39 mouse cellular contexts compared by ENCODE assay signal in the genomic region with DNA sequence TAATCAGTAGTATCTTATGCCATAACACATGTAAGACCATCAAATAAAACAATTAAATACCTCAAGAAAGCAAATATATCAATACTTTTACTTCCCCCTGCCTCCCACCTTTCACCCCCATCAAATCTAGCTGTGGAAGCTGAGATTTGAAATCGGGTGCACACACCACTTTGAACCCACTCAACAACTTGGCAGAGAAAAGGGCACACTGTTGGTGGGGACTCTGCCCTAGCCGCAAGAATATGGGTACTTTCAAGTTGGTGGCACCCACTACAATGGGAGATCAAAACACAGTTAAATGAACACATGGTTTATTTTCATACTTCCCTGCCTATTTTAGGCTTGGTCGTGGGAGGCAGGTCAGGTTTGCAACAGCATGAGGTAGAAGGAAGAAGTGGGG. TPM values are rescaled to one million over a fixed set of nuclear protein-coding genes. Genes with fewer than 3 reads are reported as not detected.
DNase-seq lines count a peak whose midpoint lies in the region; ATAC-seq and TF ChIP-seq lines count a peak whose summit lies in the region.
"Had no signal": no experiment of that assay in that cellular context is flagged by ENCODE, and none has a peak within 500 bp of the region (broad histone marks: within the 10 kb centered on the region; RNA-seq: fewer than 3 reads in every experiment).

No protein-coding gene starts in this region.

- TF ChIP-seq CTCF in lung, adult 2 months (IDR thresholded peaks at IDR 0.05; ENCODE audit: insufficient read depth, low read length) = no peak

- TF ChIP-seq POLR2A in lung, adult 2 months (IDR thresholded peaks at IDR 0.05; ENCODE audit: borderline replicate concordance, extremely low read depth, low read depth, low read length) = no peak

- ATAC-seq in intestine, embryonic 15.5 days = no peak
- no peak for ATAC-seq in hindbrain, embryonic 16.5 days
- ATAC-seq: liver, embryonic 12.5 days; liver, postnatal 0 days; lung, postnatal 0 days; midbrain, embryonic 13.5 days had no signal

- WGBS in lung, adult 2 months = 67% methylated on average over 3 of the region's 3 CpGs
- 79% methylated on average over 3 of the region's 3 CpGs for WGBS in intestine, embryonic 15.5 days
- WGBS in hindbrain, embryonic 16.5 days = 83% methylated on average over 3 of the region's 3 CpGs

- no peak overlapping the region for H3K4me2 ChIP-seq in intestine, embryonic 15.5 days (replicated peaks)
- no peak overlapping the region for H3K4me2 ChIP-seq in hindbrain, embryonic 16.5 days (ENCODE audit: low read length)
- H3K4me2 ChIP-seq: forebrain, embryonic 12.5 days; heart, embryonic 15.5 days; hindbrain, embryonic 12.5 days; kidney, embryonic 15.5 days; liver, embryonic 12.5 days; midbrain, embryonic 13.5 days had no signal

- H3K27me3 ChIP-seq in intestine, embryonic 15.5 days (replicated peaks) = no peaks in the 10 kb centered on the region
- H3K27me3 ChIP-seq in hindbrain, embryonic 16.5 days (replicated peaks; ENCODE audit: control insufficient read depth, insufficient read depth, low read length) = no peaks in the 10 kb centered on the region
- H3K27me3 ChIP-seq: CH12.LX; forebrain, embryonic 12.5 days; heart, embryonic 15.5 days; hindbrain, embryonic 12.5 days; kidney, embryonic 15.5 days; liver, embryonic 12.5 days; midbrain, embryonic 13.5 days had no signal

- no peak overlapping the region for H3K27ac ChIP-seq in intestine, embryonic 15.5 days
- no peak overlapping the region for H3K27ac ChIP-seq in hindbrain, embryonic 16.5 days (ENCODE audit: low read depth, low read length)
- H3K27ac ChIP-seq: forebrain, embryonic 12.5 days; heart, embryonic 10.5 days; heart, embryonic 15.5 days; hindbrain, embryonic 12.5 days; kidney, embryonic 15.5 days; liver, embryonic 12.5 days; macrophage; midbrain, embryonic 13.5 days; stomach, postnatal 0 days had no signal

- no peak overlapping the region for H3K9ac ChIP-seq in intestine, embryonic 15.5 days
- no peak overlapping the region for H3K9ac ChIP-seq in hindbrain, embryonic 16.5 days (ENCODE audit: low read depth, low read length)
- H3K9ac ChIP-seq: forebrain, embryonic 12.5 days; heart, embryonic 15.5 days; hindbrain, embryonic 12.5 days; kidney, embryonic 15.5 days; liver, embryonic 12.5 days; liver, postnatal 0 days; midbrain, embryonic 13.5 days had no signal

- peak; percentile 4 for DNase-seq in lung, postnatal 25 days (ENCODE audit: low spot score)
- no peak for DNase-seq in lung, adult 2 months
- peak; percentile 35 for DNase-seq in CD4-positive, CD25-positive, alpha-beta regulatory T cell, adult 2 months (ENCODE audit: low read depth, low spot score)
- DNase-seq in induced T-regulatory cell, adult 2 months (ENCODE audit: low read depth) = peak; percentile 28
- peak; percentile 21 for DNase-seq in thymus, postnatal 25 days
- DNase-seq in adrenal gland, postnatal 4 days (ENCODE audit: low spot score in 2 of 2) = no peak
- DNase-seq: adrenal gland, postnatal 10 days; cerebellum, adult 11-12 months; cerebellum, adult 9-11 months; gastrocnemius, postnatal 14 days; heart, postnatal 36 days; kidney, adult 18-20 months; kidney, postnatal 25 days; left cerebral cortex, postnatal 4 days; liver, postnatal 0 days had no signal

- no peaks in the 10 kb centered on the region for H3K9me3 ChIP-seq in intestine, embryonic 15.5 days
- no peaks in the 10 kb centered on the region for H3K9me3 ChIP-seq in hindbrain, embryonic 16.5 days (ENCODE audit: control insufficient read depth, low read length)
- H3K9me3 ChIP-seq: forebrain, embryonic 12.5 days; heart, embryonic 10.5 days; heart, embryonic 15.5 days; hindbrain, embryonic 12.5 days; kidney, embryonic 15.5 days; liver, embryonic 12.5 days; midbrain, embryonic 13.5 days had no signal

- no peaks in the 10 kb centered on the region for H3K36me3 ChIP-seq in intestine, embryonic 15.5 days
- no peaks in the 10 kb centered on the region for H3K36me3 ChIP-seq in hindbrain, embryonic 16.5 days (ENCODE audit: control insufficient read depth, insufficient read depth, low read length)
- H3K36me3 ChIP-seq: forebrain, embryonic 12.5 days; heart, embryonic 10.5 days; heart, embryonic 15.5 days; hindbrain, embryonic 12.5 days; kidney, embryonic 15.5 days; liver, embryonic 12.5 days; midbrain, embryonic 13.5 days had no signal

- no peak overlapping the region for H3K4me3 ChIP-seq in lung, adult 2 months (replicated peaks; ENCODE audit: extremely low read depth, low read depth, low read length)
- H3K4me3 ChIP-seq in intestine, embryonic 15.5 days (replicated peaks) = no peak overlapping the region
- H3K4me3 ChIP-seq in hindbrain, embryonic 16.5 days (ENCODE audit: low read length) = no peak overlapping the region
- H3K4me3 ChIP-seq: erythroblast, embryonic 14.5 days; forebrain, embryonic 12.5 days; heart, embryonic 10.5 days; heart, embryonic 15.5 days; hindbrain, embryonic 12.5 days; kidney, embryonic 15.5 days; liver, embryonic 12.5 days; midbrain, embryonic 13.5 days had no signal

- H3K4me1 ChIP-seq in lung, adult 2 months (ENCODE audit: control insufficient read depth, insufficient read depth, low read length) = no peaks in the 10 kb centered on the region
- H3K4me1 ChIP-seq in intestine, embryonic 15.5 days (replicated peaks) = no peaks in the 10 kb centered on the region
- H3K4me1 ChIP-seq in hindbrain, embryonic 16.5 days (ENCODE audit: control insufficient read depth, insufficient read depth, low read depth, low read length) = no peaks in the 10 kb centered on the region
- H3K4me1 ChIP-seq: forebrain, embryonic 12.5 days; heart, embryonic 10.5 days; heart, embryonic 15.5 days; hindbrain, embryonic 12.5 days; kidney, embryonic 15.5 days; liver, embryonic 12.5 days; midbrain, embryonic 13.5 days had no signal

RNA-seq across cellular contexts. Expression of a gene that starts 9.9 kb away (rescaled TPM):
- 0.26 and 0.30 TPM in 2 replicates for polyA plus RNA-seq in lung, adult 2 months (2012; rRNA removed)
- total RNA-seq in adrenal gland, postnatal 4 days (2021) = not detected
- not detected in 2 replicates for polyA plus RNA-seq in intestine, embryonic 15.5 days (2015; fragmentation: Nextera tagmentation; extraction: Ambion mirVana)
- polyA plus RNA-seq in hindbrain, embryonic 16.5 days (2015; fragmentation: Nextera tagmentation; extraction: Ambion mirVana) = 0.13 TPM in 1 of 2 replicates, not detected in the other
- total RNA-seq: common myeloid progenitor, adult 5-6 weeks; ES-E14; gastrocnemius, postnatal 14 days; granulocyte monocyte progenitor cell, adult 5-6 weeks; heart, postnatal 36 days; layer of hippocampus, adult 18-20 months; layer of hippocampus, postnatal 14 days; left cerebral cortex, adult 8-10 months; left cerebral cortex, postnatal 4 days; megakaryocyte-erythroid progenitor cell, adult 5-6 weeks had no signal
- polyA plus RNA-seq: embryonic facial prominence, embryonic 14.5 days; erythroblast, embryonic 14.5 days; forebrain, embryonic 12.5 days; heart, embryonic 10.5 days; heart, embryonic 15.5 days; hindbrain, embryonic 12.5 days; kidney, embryonic 15.5 days; limb, embryonic 14.5 days; liver, embryonic 12.5 days; liver, postnatal 0 days; lung, postnatal 0 days; macrophage; midbrain, embryonic 13.5 days; neural tube, embryonic 14.5 days; stomach, postnatal 0 days had no signal

Comparison
In these comparisons a context has a peak if more than half of its experiments do, and no peak if none do; other contexts are left out.
1. DNase-seq: peak in lung, postnatal 25 days (single experiment), CD4-positive, CD25-positive, alpha-beta regulatory T cell, adult 2 months (single experiment), induced T-regulatory cell, adult 2 months (single experiment) and thymus, postnatal 25 days (single experiment); none in lung, adult 2 months (single experiment) and adrenal gland, postnatal 4 days (0 of 2).